Mouse (Mus musculus): ENCODE results near the gene Gm9945.

Gm9945 gene

GRCm38 (mm10) chr11:53479783-53480301 is at the start of gene Gm9945, which contains the start of gene Sowaha:
Gene Gm9945, plus strand, starts transcription at chr11:53480166.
Gene Sowaha, minus strand, starts transcription at chr11:53480274.
- DNase-seq (ENCODE audit: low read depth, low spot score) = no peak

GRCm38 (mm10) chr11:53430300-53430669 is 49.7 kb upstream of the Gm9945 start:
- DNase-seq (ENCODE audit: low read depth, low spot score) = no peak

- peak; percentile 100 for DNase-seq (ENCODE audit: low read depth, low spot score)
These were observed 49.2 kb upstream of the Gm9945 start, which contains the start of the genes Uqcrq and Gdf9 for GRCm38 (mm10) chr11:53430670-53431346. Gene Uqcrq, minus strand, starts transcription at chr11:53430831. Gene Gdf9, plus strand, starts transcription at chr11:53431023.

GRCm38 (mm10) chr11:53431347-53432056 is 48.5 kb upstream of the Gm9945 start:
- no peak for DNase-seq (ENCODE audit: low read depth, low spot score)

- no peak for DNase-seq (ENCODE audit: low read depth, low spot score)
These were observed 46.9 kb upstream of the Gm9945 start for GRCm38 (mm10) chr11:53433057-53433456.

- DNase-seq (ENCODE audit: low read depth, low spot score) = no peak
These were observed 44.5 kb upstream of the Gm9945 start for GRCm38 (mm10) chr11:53435504-53435903.

- DNase-seq (ENCODE audit: low read depth, low spot score) = no peak
These were observed 43.6 kb upstream of the Gm9945 start for GRCm38 (mm10) chr11:53436338-53436737.

- DNase-seq (ENCODE audit: low read depth, low spot score) = no peak
These were observed 38.0 kb upstream of the Gm9945 start for GRCm38 (mm10) chr11:53441921-53442320.

GRCm38 (mm10) chr11:53443861-53444260 is 36.1 kb upstream of the Gm9945 start:
- DNase-seq (ENCODE audit: low read depth, low spot score) = no peak

- no peak for DNase-seq (ENCODE audit: low read depth, low spot score)
These were observed 34.4 kb upstream of the Gm9945 start for GRCm38 (mm10) chr11:53445562-53445961.

- no peak for DNase-seq (ENCODE audit: low read depth, low spot score)
These were observed 33.8 kb upstream of the Gm9945 start for GRCm38 (mm10) chr11:53446183-53446582.

GRCm38 (mm10) chr11:53447996-53448395 is 32.0 kb upstream of the Gm9945 start:
- DNase-seq (ENCODE audit: low read depth, low spot score) = no peak

- DNase-seq (ENCODE audit: low read depth, low spot score) = no peak
These were observed 31.4 kb upstream of the Gm9945 start for GRCm38 (mm10) chr11:53448529-53448928.

GRCm38 (mm10) chr11:53450070-53450705 is 29.8 kb upstream of the Gm9945 start:
- DNase-seq (ENCODE audit: low read depth, low spot score) = no peak

GRCm38 (mm10) chr11:53451361-53451760 is 28.6 kb upstream of the Gm9945 start:
- no peak for DNase-seq (ENCODE audit: low read depth, low spot score)

- DNase-seq (ENCODE audit: low read depth, low spot score) = no peak
These were observed 27.6 kb upstream of the Gm9945 start for GRCm38 (mm10) chr11:53452396-53452795.

- no peak for DNase-seq (ENCODE audit: low read depth, low spot score)
These were observed 26.9 kb upstream of the Gm9945 start for GRCm38 (mm10) chr11:53453031-53453430.

GRCm38 (mm10) chr11:53456474-53457371 is 23.2 kb upstream of the Gm9945 start, which contains the start of the genes Gm10447 and Shroom1:
Gene Gm10447, minus strand, starts transcription at chr11:53457110.
Gene Shroom1, plus strand, starts transcription at chr11:53457205.
- no peak for DNase-seq (ENCODE audit: low read depth, low spot score)

GRCm38 (mm10) chr11:53457372-53457954 is 22.5 kb upstream of the Gm9945 start:
- DNase-seq (ENCODE audit: low read depth, low spot score) = no peak

GRCm38 (mm10) chr11:53458996-53459395 is 21.0 kb upstream of the Gm9945 start:
- no peak for DNase-seq (ENCODE audit: low read depth, low spot score)

GRCm38 (mm10) chr11:53460192-53460591 is 19.8 kb upstream of the Gm9945 start:
- DNase-seq (ENCODE audit: low read depth, low spot score) = no peak

Measured in retina, postnatal 7 days (tissue).